Mouse (Mus musculus): ENCODE measurements around the gene Has1. TPM values are rescaled to one million over a fixed set of nuclear protein-coding genes. Genes with fewer than 3 reads are reported as not detected.

Gene Has1
- polyA plus RNA-seq, 1 experiment, result 0.92 TPM

Other genes starting within 250 kb of the Has1 start
- 12.3 and 16.2 TPM in 2 replicates for gene Lnpep, start 230.2 kb downstream of the Has1 start, polyA plus RNA-seq (2012; rRNA removed)
- gene Vmn2r90, start 151.5 kb downstream of the Has1 start, polyA plus RNA-seq (2012; rRNA removed), result not detected in 2 replicates
- 80.0 and 90.9 TPM in 2 replicates for gene Spaca6, start 28.0 kb downstream of the Has1 start, polyA plus RNA-seq (2012; rRNA removed)
- gene Fpr1, start 28.7 kb upstream of the Has1 start, polyA plus RNA-seq (2012; rRNA removed), result 0.41 and 0.69 TPM in 2 replicates
- gene Fpr2, start 32.6 kb upstream of the Has1 start, polyA plus RNA-seq (2012; rRNA removed), result 0.23 and 0.34 TPM in 2 replicates
- not detected in 2 replicates for gene Fpr3, start 32.6 kb upstream of the Has1 start, polyA plus RNA-seq (2012; rRNA removed)
- not detected in 2 replicates for gene Fpr-rs4, start 166.5 kb upstream of the Has1 start, polyA plus RNA-seq (2012; rRNA removed)
- gene Vmn2r124, start 194.2 kb upstream of the Has1 start, polyA plus RNA-seq (2012; rRNA removed), result not detected in 2 replicates
- gene Vmn2r91, start 229.8 kb upstream of the Has1 start, polyA plus RNA-seq (2012; rRNA removed), result not detected in 2 replicates